Comparison of ENCODE assay signal across 27 mouse cellular contexts in the genomic region with DNA sequence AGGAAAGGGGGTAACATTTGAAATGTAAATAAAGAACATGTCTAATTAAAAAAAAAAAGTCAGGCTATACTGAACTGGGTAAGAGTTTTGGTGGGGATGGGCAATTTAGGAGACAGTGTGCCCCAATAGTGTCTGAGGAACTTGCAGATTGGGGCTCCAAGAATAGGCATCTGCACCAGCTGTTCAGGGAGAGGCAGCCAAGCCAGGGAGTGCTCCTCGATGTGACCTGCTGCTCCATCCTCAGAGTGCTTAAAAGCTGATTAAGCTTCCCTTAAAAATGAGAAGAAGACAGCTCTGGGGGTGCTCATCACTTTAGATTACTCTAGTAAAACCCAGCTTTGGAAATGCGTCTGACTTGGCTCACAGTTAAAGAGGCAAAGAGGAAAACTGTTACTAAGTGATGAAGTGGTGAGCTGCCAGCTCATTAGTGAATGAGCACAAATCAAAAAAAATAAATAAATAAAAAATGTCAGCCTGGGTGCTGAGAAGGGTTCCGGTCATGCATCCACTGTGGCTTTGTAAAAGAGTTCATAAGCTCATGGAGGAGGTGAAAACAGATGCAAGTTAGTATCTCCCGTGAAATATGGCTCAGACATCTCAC. TPM values are rescaled to one million over a fixed set of nuclear protein-coding genes. Genes with fewer than 3 reads are reported as not detected.
DNase-seq lines count a peak whose midpoint lies in the region; ATAC-seq and TF ChIP-seq lines count a peak whose summit lies in the region.
"Had no signal": no experiment of that assay in that cellular context is flagged by ENCODE, and none has a peak within 500 bp of the region (broad histone marks: within the 10 kb centered on the region; RNA-seq: fewer than 3 reads in every experiment).

No protein-coding gene starts in this region.

- H3K27ac ChIP-seq in forebrain, postnatal 0 days (ENCODE audit: low read depth, low read length), result no peak overlapping the region; the same call in 1 of the 2 replicates
- no peak overlapping the region for H3K27ac ChIP-seq in forebrain, embryonic 12.5 days
- no peak overlapping the region for H3K27ac ChIP-seq in midbrain, embryonic 11.5 days (ENCODE audit: low read depth, low read length)
- no peak overlapping the region for H3K27ac ChIP-seq in midbrain, embryonic 14.5 days (replicated peaks; ENCODE audit: low read depth, low read length)
- H3K27ac ChIP-seq: embryonic facial prominence, embryonic 12.5 days; embryonic facial prominence, embryonic 15.5 days; forebrain, embryonic 13.5 days; heart, embryonic 10.5 days; heart, embryonic 13.5 days; hindbrain, embryonic 12.5 days had no signal

- TF ChIP-seq CTCF in forebrain, postnatal 0 days (IDR thresholded peaks at IDR 0.05; ENCODE audit: low read depth), result no peak

- H3K4me3 ChIP-seq in forebrain, postnatal 0 days (ENCODE audit: low read depth, low read length), result no peak overlapping the region
- H3K4me3 ChIP-seq in forebrain, embryonic 12.5 days (replicated peaks), result no peak overlapping the region
- no peak overlapping the region for H3K4me3 ChIP-seq in midbrain, embryonic 11.5 days (ENCODE audit: low read depth, low read length)
- no peak overlapping the region for H3K4me3 ChIP-seq in midbrain, embryonic 14.5 days (replicated peaks; ENCODE audit: low read depth, low read length)
- H3K4me3 ChIP-seq: embryonic facial prominence, embryonic 12.5 days; embryonic facial prominence, embryonic 15.5 days; forebrain, embryonic 13.5 days; heart, embryonic 10.5 days; heart, embryonic 13.5 days; hindbrain, embryonic 12.5 days had no signal

- H3K9ac ChIP-seq in forebrain, postnatal 0 days, result no peak overlapping the region
- H3K9ac ChIP-seq in forebrain, embryonic 12.5 days, result no peak overlapping the region
- no peak overlapping the region for H3K9ac ChIP-seq in midbrain, embryonic 11.5 days (ENCODE audit: low read length)
- no peak overlapping the region for H3K9ac ChIP-seq in midbrain, embryonic 14.5 days (replicated peaks; ENCODE audit: low read length)
- H3K9ac ChIP-seq: embryonic facial prominence, embryonic 12.5 days; embryonic facial prominence, embryonic 15.5 days; forebrain, embryonic 13.5 days; heart, embryonic 13.5 days; hindbrain, embryonic 12.5 days had no signal

- WGBS in forebrain, postnatal 0 days, result 29% methylated on average over 4 of the region's 4 CpGs
- WGBS in forebrain, embryonic 12.5 days, result 66% methylated on average over 4 of the region's 4 CpGs
- WGBS in midbrain, embryonic 11.5 days, result 64% methylated on average over 4 of the region's 4 CpGs
- 57% methylated on average over 4 of the region's 4 CpGs for WGBS in midbrain, embryonic 14.5 days

- peak; percentile 58 for DNase-seq in forebrain, postnatal 0 days
- DNase-seq in midbrain, embryonic 11.5 days (ENCODE audit: low spot score, missing footprints), result peak; percentile 33
- no peak for DNase-seq in midbrain, embryonic 14.5 days
- peak; percentile 37 for DNase-seq in Muller cell, postnatal 12 days (ENCODE audit: inconsistent ontology term)
- peak; percentile 17 for DNase-seq in brain, adult 2 months (ENCODE audit: low read depth, low spot score)
- DNase-seq in heart, postnatal 14 days, result no peak
- DNase-seq: adrenal gland, adult 8-10 months; adrenal gland, postnatal 25 days; cerebellum, adult 11 months; cerebellum, adult 2 months; cerebellum, adult 9-11 months; cerebellum, postnatal 25 days; gastrocnemius, postnatal 25 days; heart, adult 18-20 months had no signal

- peak; percentile 29; the same call in 1 of the 2 replicates for ATAC-seq in forebrain, postnatal 0 days
- ATAC-seq in forebrain, embryonic 12.5 days (ENCODE audit: low FRiP score), result no peak
- ATAC-seq in midbrain, embryonic 11.5 days (ENCODE audit: low FRiP score), result no peak
- no peak for ATAC-seq in midbrain, embryonic 14.5 days (ENCODE audit: low FRiP score, low TSS enrichment)
- no peak for ATAC-seq in frontal cortex, adult (ENCODE audit: low TSS enrichment)
- ATAC-seq: activated CD4-positive, CD25-positive, alpha-beta regulatory T cell, adult 4 months; CD4-positive, CD25-positive, alpha-beta regulatory T cell, adult 4 months; forebrain, embryonic 13.5 days; hindbrain, embryonic 16.5 days; inflammation-experienced regulatory T-cells, adult 6 months; intestine, embryonic 16.5 days had no signal

- H3K36me3 ChIP-seq in forebrain, postnatal 0 days (ENCODE audit: insufficient read depth), result no peaks in the 10 kb centered on the region
- no peaks in the 10 kb centered on the region for H3K36me3 ChIP-seq in forebrain, embryonic 12.5 days (replicated peaks)
- no peaks in the 10 kb centered on the region for H3K36me3 ChIP-seq in midbrain, embryonic 11.5 days (ENCODE audit: control insufficient read depth, insufficient read depth, low read length)
- no peaks in the 10 kb centered on the region for H3K36me3 ChIP-seq in midbrain, embryonic 14.5 days (ENCODE audit: control insufficient read depth, insufficient read depth, low read length)
- H3K36me3 ChIP-seq: embryonic facial prominence, embryonic 12.5 days; embryonic facial prominence, embryonic 15.5 days; heart, embryonic 10.5 days; heart, embryonic 13.5 days; hindbrain, embryonic 12.5 days had no signal

- intact Hi-C loops in heart, postnatal 14 days (cut with DNase I), result no loop called here

- H3K4me1 ChIP-seq in forebrain, postnatal 0 days (ENCODE audit: insufficient read depth), result no peaks in the 10 kb centered on the region; the same call in 1 of the 2 replicates
- peaks cover 6% of the 10 kb centered on the region for H3K4me1 ChIP-seq in forebrain, embryonic 12.5 days
- H3K4me1 ChIP-seq in midbrain, embryonic 11.5 days (ENCODE audit: control insufficient read depth, insufficient read depth, low read length), result peaks cover 5% of the 10 kb centered on the region; the same call in 1 of the 2 replicates
- no peaks in the 10 kb centered on the region for H3K4me1 ChIP-seq in midbrain, embryonic 14.5 days (ENCODE audit: control insufficient read depth, insufficient read depth, low read length)

- no peak overlapping the region for H3K4me2 ChIP-seq in forebrain, postnatal 0 days (ENCODE audit: low read depth)
- no peak overlapping the region for H3K4me2 ChIP-seq in forebrain, embryonic 12.5 days
- no peak overlapping the region for H3K4me2 ChIP-seq in midbrain, embryonic 11.5 days
- H3K4me2 ChIP-seq in midbrain, embryonic 14.5 days (ENCODE audit: low read length), result no peak overlapping the region
- H3K4me2 ChIP-seq: embryonic facial prominence, embryonic 12.5 days; embryonic facial prominence, embryonic 15.5 days; forebrain, embryonic 13.5 days; heart, embryonic 13.5 days; hindbrain, embryonic 12.5 days had no signal

- H3K9me3 ChIP-seq in forebrain, postnatal 0 days (ENCODE audit: low read length), result no peaks in the 10 kb centered on the region
- no peaks in the 10 kb centered on the region for H3K9me3 ChIP-seq in forebrain, embryonic 12.5 days
- no peaks in the 10 kb centered on the region for H3K9me3 ChIP-seq in midbrain, embryonic 11.5 days (ENCODE audit: control insufficient read depth, low read length)
- no peaks in the 10 kb centered on the region for H3K9me3 ChIP-seq in midbrain, embryonic 14.5 days (ENCODE audit: control insufficient read depth, low read length)
- H3K9me3 ChIP-seq: embryonic facial prominence, embryonic 12.5 days; embryonic facial prominence, embryonic 15.5 days; forebrain, embryonic 13.5 days; heart, embryonic 10.5 days; heart, embryonic 13.5 days; hindbrain, embryonic 12.5 days had no signal

- H3K27me3 ChIP-seq in forebrain, postnatal 0 days (ENCODE audit: insufficient read depth, low read length), result no peaks in the 10 kb centered on the region
- H3K27me3 ChIP-seq in forebrain, embryonic 12.5 days, result peaks cover 5% of the 10 kb centered on the region; the same call in 1 of the 2 replicates
- H3K27me3 ChIP-seq in midbrain, embryonic 11.5 days (ENCODE audit: control insufficient read depth, insufficient read depth, low read length), result no peaks in the 10 kb centered on the region
- H3K27me3 ChIP-seq in midbrain, embryonic 14.5 days (ENCODE audit: control insufficient read depth, insufficient read depth, low read length), result no peaks in the 10 kb centered on the region
- H3K27me3 ChIP-seq: embryonic facial prominence, embryonic 12.5 days; embryonic facial prominence, embryonic 15.5 days; heart, embryonic 13.5 days had no signal

RNA-seq across cellular contexts. Expression of a gene that starts 37.6 kb away (rescaled TPM):
- 16.6 and 18.3 TPM in 2 replicates for total RNA-seq in forebrain, postnatal 0 days (2014; rRNA removed)
- polyA plus RNA-seq in forebrain, postnatal 0 days (2015; fragmentation: Nextera tagmentation; extraction: Ambion mirVana), result 16.9 and 23.8 TPM in 2 replicates
- 16.2 TPM in 2 replicates for polyA plus RNA-seq in forebrain, embryonic 12.5 days (2016; fragmentation: Nextera tagmentation; extraction: Ambion mirVana)
- polyA plus RNA-seq in midbrain, embryonic 11.5 days (2014; fragmentation: Nextera tagmentation; extraction: Ambion mirVana), result 20.5 and 25.4 TPM in 2 replicates
- polyA plus RNA-seq in midbrain, embryonic 14.5 days (2014; fragmentation: Nextera tagmentation; extraction: Ambion mirVana), result 25.5 and 28.2 TPM in 2 replicates
- total RNA-seq in heart, postnatal 14 days (2021), result 1 to 10 TPM; 4.0 to 5.6 TPM

Comparison
In these comparisons a context has a peak if more than half of its experiments do, and no peak if none do; other contexts are left out.
1. DNase-seq: peak in forebrain, postnatal 0 days (single experiment), midbrain, embryonic 11.5 days (single experiment), Muller cell, postnatal 12 days (single experiment) and brain, adult 2 months (single experiment); none in midbrain, embryonic 14.5 days (single experiment) and heart, postnatal 14 days (0 of 2).